Mouse (Mus musculus) monocyte, adult 5-6 weeks (primary cell): Measurements from ENCODE around the gene Ttc28. TPM values are rescaled to one million over a fixed set of nuclear protein-coding genes. Genes with fewer than 3 reads are reported as not detected.
A peak's percentile ranks its signal among the peaks of the same experiment; 100 is the strongest.

Source experiments
- ATAC-seq: fragments of 153-309, 156-312 bp; replicated peaks from 2 replicates; pipeline ENCODE4 v1.8.0; 2017; ENCODE audit warnings: mild to moderate bottlenecking; ENCODE audit not compliant: low TSS enrichment, insufficient number of reproducible peaks, severe bottlenecking, poor library complexity, low FRiP score
- total RNA-seq: library from RNA; stranded (forward); fragments of 200-1000, 200-491, 200-594 nt; gene quantifications from 3 replicates; pipeline ENCODE4 v1.2.3, GENCODE M21; 2017

Gene Ttc28
- total RNA-seq, 1 experiment from 2014 or later = 2.4 TPM

DNA sequence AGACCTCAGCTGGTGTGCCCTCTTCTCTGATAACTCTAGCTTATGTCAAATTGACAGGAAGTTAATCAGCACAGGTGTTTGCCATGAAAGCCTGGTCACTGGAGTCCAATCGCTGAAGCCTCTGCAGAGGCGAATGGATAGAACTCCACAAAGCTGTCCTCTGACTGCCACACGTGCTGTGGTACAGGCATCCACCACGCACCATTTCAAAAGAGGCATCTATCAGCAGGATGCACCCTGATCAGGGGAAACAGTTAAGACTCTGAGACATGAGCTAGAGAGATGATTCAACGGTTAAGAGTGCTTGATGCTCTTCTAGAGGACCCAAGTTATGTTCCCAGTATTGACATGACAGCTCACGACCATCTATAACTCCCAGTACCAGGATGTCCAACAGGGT lies 435.5 kb downstream of the Ttc28 start:
- no peak for ATAC-seq

DNA sequence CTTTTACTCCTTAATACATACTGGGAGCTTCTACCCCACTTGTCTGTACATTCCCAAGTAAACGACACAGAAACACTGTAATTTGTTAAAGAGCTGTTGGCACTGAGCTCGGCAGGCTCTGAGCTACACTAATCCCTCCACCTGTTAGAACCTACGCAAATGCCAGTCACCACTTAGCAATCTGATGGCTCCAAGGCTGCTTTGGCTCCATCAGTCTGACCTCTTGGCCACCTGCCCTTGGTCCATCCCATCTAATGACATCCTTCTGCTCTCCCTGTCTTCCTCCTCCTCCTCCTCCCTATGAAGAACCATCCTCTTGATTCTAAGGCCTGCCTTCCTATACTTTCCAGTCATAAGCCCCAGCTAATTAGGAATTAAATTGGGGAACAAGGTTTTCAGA lies 437.9 kb downstream of the Ttc28 start:
- ATAC-seq = no peak

DNA sequence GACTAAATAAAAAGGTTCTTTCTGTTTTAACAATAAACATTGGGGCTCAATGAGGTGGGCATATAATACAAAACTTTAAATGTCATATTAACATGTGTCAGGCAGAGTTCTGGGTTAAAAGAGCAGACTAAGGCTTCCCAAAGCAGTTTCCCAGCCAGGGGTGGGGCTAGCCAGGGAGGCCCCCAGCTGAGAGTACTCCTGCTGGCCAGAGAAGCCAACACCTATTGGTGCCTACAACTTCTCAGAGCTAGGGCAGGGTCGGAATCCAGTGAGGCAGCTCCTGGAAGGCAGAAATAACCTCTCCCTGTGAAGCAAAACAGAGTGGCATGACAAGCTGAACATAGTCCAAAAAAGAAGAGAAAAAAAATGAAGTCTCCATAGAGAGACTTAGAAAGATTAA lies 439.3 kb downstream of the Ttc28 start:
- ATAC-seq = no peak

DNA sequence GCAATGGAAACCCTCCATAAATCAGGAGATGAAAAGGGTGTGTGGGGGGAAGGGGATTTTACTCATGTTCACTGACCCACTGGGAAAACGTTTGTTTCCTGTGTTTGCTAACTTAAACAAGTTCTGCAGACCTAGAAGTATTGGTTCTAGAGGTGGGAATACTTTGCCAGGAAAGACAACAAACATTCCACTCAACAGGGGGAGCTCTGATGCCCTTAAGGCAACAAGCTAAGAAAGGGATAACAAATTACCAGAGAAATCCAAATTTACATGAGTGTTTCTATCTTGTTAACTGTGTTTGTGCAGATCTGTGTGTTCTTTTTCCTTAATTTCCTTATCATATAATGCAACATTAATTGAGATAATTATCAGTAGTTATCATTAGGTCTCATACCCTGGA lies 446.2 kb downstream of the Ttc28 start:
- no peak for ATAC-seq

DNA sequence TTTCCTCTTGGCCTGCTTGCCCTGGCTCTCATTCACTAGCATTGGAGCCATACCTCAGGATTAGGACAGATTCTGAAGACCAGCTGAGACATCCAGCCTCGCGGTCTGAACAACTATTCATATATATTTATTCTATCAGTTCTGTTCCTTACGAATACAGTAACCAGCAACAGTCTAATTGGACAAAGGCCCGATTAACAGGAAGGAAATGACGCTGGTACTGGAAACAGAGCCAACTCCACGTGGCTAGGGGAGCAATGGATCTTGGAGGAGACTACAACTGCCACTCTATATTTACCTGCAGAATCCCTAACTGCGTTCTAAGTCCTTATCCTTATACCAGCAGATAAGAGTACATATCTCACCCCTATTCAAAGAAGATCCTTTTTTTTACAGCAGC lies 447.8 kb downstream of the Ttc28 start:
- ATAC-seq = no peak

DNA sequence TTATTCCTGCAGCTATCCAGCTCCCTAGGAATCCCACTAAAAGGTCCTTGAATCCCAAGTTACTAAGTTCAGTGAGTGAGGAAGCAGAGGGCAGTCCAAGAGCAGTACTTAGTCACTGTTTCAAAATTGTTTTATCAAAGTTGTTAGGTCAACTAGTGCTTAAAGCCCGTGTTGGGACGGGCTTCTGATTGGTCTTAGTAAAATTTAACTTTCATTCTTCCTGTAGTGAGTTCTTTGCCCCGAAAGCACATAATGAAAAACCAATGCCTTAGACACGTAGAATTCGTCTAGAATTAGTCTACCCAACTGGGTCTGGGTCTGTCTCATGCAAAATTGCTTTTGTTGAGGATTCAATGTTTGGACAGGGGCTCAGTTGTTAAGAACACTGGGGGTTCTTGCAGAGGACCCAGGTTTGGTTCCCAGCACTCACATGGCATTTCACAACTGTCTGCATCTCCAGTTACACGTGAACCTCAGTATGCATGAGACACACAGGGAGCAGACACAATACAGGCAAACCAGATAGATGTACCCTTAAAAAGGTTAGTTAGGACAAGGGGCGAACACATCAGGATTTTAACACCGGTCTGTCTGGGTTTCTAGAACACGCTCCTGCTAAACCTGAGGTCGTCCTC lies 450.3 kb downstream of the Ttc28 start:
- no peak; the same call in 1 of the 2 replicates for ATAC-seq

DNA sequence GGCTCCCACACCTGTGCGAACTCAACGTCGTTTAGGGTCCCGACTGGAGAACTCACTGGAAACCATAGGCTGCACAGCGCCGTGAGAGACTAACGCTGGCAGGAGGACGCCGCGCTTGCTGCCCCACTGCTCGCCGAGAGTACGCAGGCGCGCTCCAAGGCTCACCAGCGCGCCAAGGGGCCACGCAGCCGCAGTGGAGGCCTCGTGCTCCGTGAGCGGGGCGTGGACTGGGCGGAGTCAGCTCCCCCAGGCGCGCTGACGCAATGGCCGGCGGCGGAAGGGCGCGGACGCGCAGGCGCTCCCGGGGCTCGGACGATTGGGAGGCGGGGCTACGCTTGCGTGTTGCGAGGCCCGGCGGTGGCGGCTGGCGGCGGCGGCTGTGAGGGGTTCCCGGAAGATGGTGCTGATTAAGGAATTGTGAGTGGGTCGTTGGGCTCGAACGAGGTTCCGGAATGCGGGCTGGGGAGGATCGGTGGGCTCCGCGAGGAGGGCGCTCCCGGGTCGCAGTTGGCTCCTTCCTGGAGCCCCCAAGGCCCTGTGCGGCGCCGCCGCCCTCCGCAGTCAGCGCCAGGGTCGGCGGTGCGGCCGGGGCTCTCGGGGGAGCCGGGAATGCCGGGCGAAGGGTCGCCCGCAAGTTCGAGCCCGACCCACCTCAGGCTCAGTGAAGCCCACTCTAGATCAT lies 451.0 kb downstream of the Ttc28 start, which contains the start of gene Pitpnb:
Gene Pitpnb (plus strand): TSS at position 347 of the 682 bp plus-strand sequence.
- peak; percentile 91 for ATAC-seq

DNA sequence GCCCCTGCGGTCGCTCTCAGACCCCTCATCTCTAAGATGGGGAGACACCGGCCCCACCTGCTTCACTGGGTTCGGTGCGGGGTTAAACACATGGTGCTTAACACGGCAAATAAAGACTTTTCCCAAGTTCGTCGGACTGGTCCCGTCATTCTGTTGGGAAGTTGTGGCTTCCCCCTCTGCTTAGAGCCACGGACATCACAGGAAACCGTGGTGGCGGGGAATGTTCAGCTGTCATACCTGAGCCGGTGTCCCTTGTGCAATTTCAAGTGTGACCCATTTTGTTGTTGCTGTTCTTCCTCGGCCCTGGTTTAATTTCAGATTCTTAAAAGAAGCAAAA lies 451.5 kb downstream of the Ttc28 start:
- 0 out of 2 replicates have a peak, but pooled peaks have one; percentile 6 for ATAC-seq

DNA sequence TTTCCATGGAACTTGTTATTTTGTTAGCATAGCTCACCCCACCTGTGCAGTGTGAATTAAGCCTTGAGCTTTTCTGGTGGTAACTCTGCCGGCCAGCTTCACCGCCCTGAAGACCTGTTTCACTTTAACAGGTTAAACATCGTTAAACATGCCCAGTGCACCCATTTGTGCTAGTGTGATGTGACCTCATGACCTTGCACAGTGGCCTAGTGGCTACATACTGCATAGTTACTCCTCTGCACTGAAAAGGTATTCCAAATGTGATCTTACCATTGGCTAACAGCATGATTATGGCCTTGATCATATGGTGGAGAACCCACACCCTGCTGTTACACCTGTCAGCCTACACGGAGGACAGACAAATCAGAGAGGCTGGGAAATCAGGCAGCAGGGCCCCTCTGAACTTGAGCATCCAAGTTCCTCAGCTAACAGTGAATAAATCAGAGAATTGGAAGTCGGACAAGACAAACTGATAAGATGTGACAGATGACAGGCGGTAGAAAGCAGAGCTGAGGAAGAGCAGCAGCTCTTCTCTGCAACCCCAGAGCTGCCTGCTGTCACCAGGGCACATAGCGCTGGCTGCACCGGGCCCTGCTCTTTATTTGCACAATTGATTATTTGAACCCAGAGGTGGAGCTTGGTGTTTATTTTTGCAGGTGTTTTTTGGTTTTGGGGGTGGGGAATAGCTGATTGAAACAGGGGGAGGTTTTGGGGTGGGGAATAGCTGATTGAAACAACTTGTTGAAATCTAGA lies 456.5 kb downstream of the Ttc28 start:
- no peak for ATAC-seq

Other genes with a start within 250 kb of the Ttc28 start
- gene Noc4l, start 226.4 kb upstream of the Ttc28 start, total RNA-seq = 8.3 to 29.0 TPM (median 9.9 TPM) in 3 replicates
- 3.8 to 15.1 TPM (median 11.2 TPM) in 3 replicates for gene Ddx51, start 226.4 kb upstream of the Ttc28 start, total RNA-seq
- gene Ep400, start 109.1 kb upstream of the Ttc28 start, total RNA-seq = 73.3 to 97.0 TPM (median 81.0 TPM) in 3 replicates
- gene Pus1, start 99.1 kb upstream of the Ttc28 start, total RNA-seq = 26.3 to 29.9 TPM (median 28.8 TPM) in 3 replicates
- gene Ulk1, start 69.7 kb upstream of the Ttc28 start, total RNA-seq = 12.3 to 43.3 TPM (median 17.1 TPM) in 3 replicates
- gene Hscb, start 40.0 kb upstream of the Ttc28 start, total RNA-seq = 17.2 to 39.5 TPM (median 19.4 TPM) in 3 replicates
- 4.7 to 12.7 TPM (median 11.3 TPM) in 3 replicates for gene Chek2, start 39.8 kb upstream of the Ttc28 start, total RNA-seq